Mouse (Mus musculus) left cerebral cortex, postnatal 4 days (tissue): ENCODE results near the gene Tgfbr3. TPM values are rescaled to one million over a fixed set of nuclear protein-coding genes. Genes with fewer than 3 reads are reported as not detected.

Source experiments
- total RNA-seq, 2 experiments: library from RNA; stranded (reverse); gene quantifications; 2 replicates each; pipeline ENCODE4 v1.2.3; 2021

Tgfbr3 gene
- total RNA-seq, 2 experiments from 2014 or later, result 6.7 to 8.7 TPM

Other genes starting within 250 kb of the Tgfbr3 start
- gene Brdt, start 41.5 kb upstream of the Tgfbr3 start, total RNA-seq, result 10 to 100 TPM; 11.0 to 12.8 TPM
- 10 to 100 TPM; 15.4 to 15.7 TPM for gene Ephx4, start 113.1 kb upstream of the Tgfbr3 start, total RNA-seq
- gene Lpcat2b, start 141.9 kb upstream of the Tgfbr3 start, total RNA-seq, result not detected
- 10 to 100 TPM; 61.9 to 64.8 TPM for gene Btbd8, start 148.4 kb upstream of the Tgfbr3 start, total RNA-seq
- under 1 TPM; 0.32 to 0.48 TPM for gene Gm42669, start 218.0 kb upstream of the Tgfbr3 start, total RNA-seq
- under 1 TPM; 0.30 to 0.32 TPM for gene 1700028K03Rik, start 245.1 kb upstream of the Tgfbr3 start, total RNA-seq